Mouse (Mus musculus) right cerebral cortex, adult 2 months (tissue): ENCODE measurements around the gene Clptm1.
"Not testable (repeated sequence)": the region's sequence is repeated elsewhere in the genome, so short reads cannot be mapped to it uniquely, and the experiment has no call there.

Experiments used
- DNase-seq, 2 experiments: peaks; one replicate each; pipeline ENCODE4 v3.0.0; 2021 to 2022; ENCODE audit warnings: low spot score in 2 of 2

Clptm1 gene

GRCm38 (mm10) chr7:19691873-19692865 is 27.3 kb upstream of the Clptm1 start, which contains the start of gene Apoc1:
Gene Apoc1 (minus strand): TSS chr7:19692660.
- DNase-seq, result no peak

- DNase-seq, result no peak
Measured at GRCm38 (mm10) chr7:19691434-19691833, 26.6 kb upstream of the Clptm1 start.

GRCm38 (mm10) chr7:19690845-19691244 is 26.0 kb upstream of the Clptm1 start:
- no peak for DNase-seq

GRCm38 (mm10) chr7:19688611-19689010 is 23.8 kb upstream of the Clptm1 start:
- no peak for DNase-seq

GRCm38 (mm10) chr7:19688101-19688500 is 23.3 kb upstream of the Clptm1 start:
- no peak for DNase-seq

- not testable (repeated sequence) for DNase-seq
Measured at GRCm38 (mm10) chr7:19686927-19687583, 22.2 kb upstream of the Clptm1 start.

GRCm38 (mm10) chr7:19686521-19686920 is 21.7 kb upstream of the Clptm1 start:
- DNase-seq, result no peak

GRCm38 (mm10) chr7:19685374-19685773 is 20.5 kb upstream of the Clptm1 start:
- DNase-seq, result no peak

GRCm38 (mm10) chr7:19683771-19684201 is 19.0 kb upstream of the Clptm1 start:
- DNase-seq, result no peak

- no peak for DNase-seq
Measured at GRCm38 (mm10) chr7:19682979-19683378, 18.1 kb upstream of the Clptm1 start.

- DNase-seq, result no peak
Measured at GRCm38 (mm10) chr7:19681202-19681694, 16.4 kb upstream of the Clptm1 start, which contains the start of the genes Gm44805 and Apoc4. Gene Gm44805 (minus strand): TSS chr7:19681423. Gene Apoc4 (minus strand): TSS chr7:19681479.

- no peak for DNase-seq
Measured at GRCm38 (mm10) chr7:19680702-19681101, 15.9 kb upstream of the Clptm1 start.

GRCm38 (mm10) chr7:19678901-19679300 is 14.1 kb upstream of the Clptm1 start:
- DNase-seq, result no peak

GRCm38 (mm10) chr7:19677872-19678271 is 13.0 kb upstream of the Clptm1 start, which contains the start of gene Apoc2:
Gene Apoc2 (minus strand): TSS chr7:19677941.
- DNase-seq, result no peak

- DNase-seq, result no peak
Measured at GRCm38 (mm10) chr7:19676662-19677061, 11.8 kb upstream of the Clptm1 start.

GRCm38 (mm10) chr7:19675824-19676223 is 11.0 kb upstream of the Clptm1 start:
- DNase-seq, result no peak

GRCm38 (mm10) chr7:19673083-19673699 is 8.4 kb upstream of the Clptm1 start:
- no peak for DNase-seq

GRCm38 (mm10) chr7:19671511-19671910 is 6.7 kb upstream of the Clptm1 start:
- no peak for DNase-seq

- peak; percentile 96 to 97 for DNase-seq
Measured at GRCm38 (mm10) chr7:19668947-19669721, 4.3 kb upstream of the Clptm1 start.

- DNase-seq, result no peak
Measured at GRCm38 (mm10) chr7:19667434-19667833, 2.6 kb upstream of the Clptm1 start.

- DNase-seq, result no peak
Measured at GRCm38 (mm10) chr7:19666750-19667149, 1.9 kb upstream of the Clptm1 start.
